Mouse (Mus musculus): Measurements from ENCODE around the gene Pm20d2. TPM values are rescaled to one million over a fixed set of nuclear protein-coding genes. Genes with fewer than 3 reads are reported as not detected.

Pm20d2 gene
- total RNA-seq, 2 experiments from 2014 or later, result 7.9 to 9.9 TPM

Other genes with a start within 250 kb of the Pm20d2 start
- 10 to 100 TPM; 39.4 to 43.2 TPM for gene Ankrd6, start 238.9 kb downstream of the Pm20d2 start, total RNA-seq (2021)
- 10 to 100 TPM; 59.8 to 65.4 TPM for gene Rragd, start 206.7 kb downstream of the Pm20d2 start, total RNA-seq (2021)
- gene Ube2j1, start 158.3 kb downstream of the Pm20d2 start, total RNA-seq (2021), result 100 to 1,000 TPM in 1 of 2 experiments, 10 to 100 TPM in 1; 98.5 to 104 TPM
- under 1 TPM; 0.85 to 0.96 TPM for gene Gabrr2, start 126.7 kb downstream of the Pm20d2 start, total RNA-seq (2021)
- under 1 TPM in 1 of 2 experiments, not detected in 1; 0.20 TPM for gene Gabrr1, start 57.2 kb downstream of the Pm20d2 start, total RNA-seq (2021)
- gene Srsf12, start 19.3 kb upstream of the Pm20d2 start, total RNA-seq (2021), result 10 to 100 TPM; 26.9 to 28.7 TPM
- 100 to 1,000 TPM; 137 to 151 TPM for gene Pnrc1, start 100.4 kb upstream of the Pm20d2 start, total RNA-seq (2021)
- gene Rngtt, start 120.6 kb upstream of the Pm20d2 start, total RNA-seq (2021), result 10 to 100 TPM; 29.0 to 29.7 TPM